Mouse (Mus musculus): ENCODE data around the gene Picalm.
"Not testable (repeated sequence)": the region's sequence is repeated elsewhere in the genome, so short reads cannot be mapped to it uniquely, and the experiment has no call there.

The Picalm gene

GRCm38 (mm10) chr7:90210116-90210515 lies 80.1 kb downstream of the Picalm start:
- no peak for DNase-seq (ENCODE audit: low spot score in 2 of 2)

- no peak for DNase-seq (ENCODE audit: low spot score in 2 of 2)
Measured at GRCm38 (mm10) chr7:90210947-90211346, 80.9 kb downstream of the Picalm start.

GRCm38 (mm10) chr7:90216511-90216910 lies 86.5 kb downstream of the Picalm start:
- no peak for DNase-seq (ENCODE audit: low spot score in 2 of 2)

DNA sequence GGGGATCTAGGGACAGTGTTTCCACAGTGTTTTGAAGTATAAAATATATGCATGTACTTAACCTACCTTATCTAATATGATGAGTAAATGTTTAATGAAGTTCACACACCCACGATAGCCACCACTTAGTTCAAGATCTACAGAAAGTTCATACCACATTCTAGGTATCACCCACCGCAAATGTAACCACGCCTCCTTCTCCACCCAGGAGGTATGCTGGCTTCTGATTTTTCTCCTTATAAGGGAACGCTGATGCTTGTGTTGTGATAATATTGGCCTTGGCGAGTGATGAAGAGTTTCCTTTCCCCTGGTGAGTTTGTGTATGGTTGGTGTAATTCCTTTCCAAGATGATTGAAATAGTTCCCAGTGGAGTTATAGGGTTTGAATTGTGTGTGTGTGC lies 88.1 kb downstream of the Picalm start:
- no peak for DNase-seq (ENCODE audit: low spot score in 2 of 2)

DNA sequence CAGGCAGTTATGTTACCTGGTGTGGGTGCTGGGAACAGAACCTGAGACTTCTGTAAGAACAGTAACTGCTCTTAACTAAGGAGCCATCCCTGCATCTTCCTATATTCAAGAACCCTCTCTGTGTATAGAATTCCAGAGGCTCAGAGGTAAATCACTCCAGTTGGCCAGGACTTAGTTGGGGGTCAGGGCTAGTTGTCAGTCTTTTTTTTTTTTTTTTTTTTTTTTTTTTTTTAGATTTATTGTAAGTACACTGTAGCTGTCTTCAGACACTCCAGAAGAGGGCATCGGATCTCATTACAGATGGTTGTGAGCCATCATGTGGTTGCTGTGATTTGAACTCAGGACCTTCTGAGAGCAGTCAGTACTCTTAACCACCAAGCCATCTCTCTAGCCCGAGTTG lies 91.5 kb downstream of the Picalm start:
- DNase-seq (ENCODE audit: low spot score in 2 of 2) = no peak

DNA sequence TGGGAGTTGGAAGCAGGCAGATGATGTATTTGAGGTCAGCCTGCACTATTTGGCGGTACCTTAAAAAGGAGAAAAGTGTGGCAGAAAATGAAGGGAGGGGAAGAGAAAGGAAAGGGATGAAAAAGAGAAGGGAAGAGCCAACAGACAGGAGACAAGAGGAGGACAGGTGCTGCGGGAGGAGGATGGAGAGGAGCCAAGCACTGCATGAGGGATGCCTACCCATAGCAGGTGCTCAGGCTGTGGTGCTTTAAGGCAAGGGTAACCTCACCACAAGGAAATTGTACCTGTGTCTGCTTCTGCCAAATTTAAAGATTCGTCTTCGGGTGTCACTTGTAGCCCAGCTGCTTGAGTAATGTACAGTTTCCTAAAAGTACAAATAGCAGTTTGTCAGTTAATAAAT lies 98.1 kb downstream of the Picalm start:
- no peak for DNase-seq (ENCODE audit: low spot score in 2 of 2)

DNA sequence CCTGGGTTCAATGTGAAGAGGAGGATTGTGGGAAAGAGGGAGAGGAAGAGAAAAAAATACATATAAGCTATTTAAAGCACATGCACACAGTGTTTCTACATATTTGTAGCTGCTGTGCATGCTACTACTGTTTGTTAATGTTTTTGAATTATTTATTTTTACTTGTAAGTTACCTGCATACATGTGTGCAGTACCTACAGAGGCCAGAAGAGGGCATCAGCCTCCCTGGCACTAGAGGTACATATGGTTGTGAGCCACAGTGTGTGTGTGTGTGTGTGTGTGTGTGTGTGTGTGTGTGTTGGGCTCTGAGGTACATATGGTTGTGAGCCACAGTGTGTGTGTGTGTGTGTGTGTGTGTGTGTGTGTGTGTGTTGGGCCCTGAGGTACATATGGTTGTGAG lies 98.9 kb downstream of the Picalm start:
- not testable (repeated sequence) for DNase-seq (ENCODE audit: low spot score in 2 of 2)

GRCm38 (mm10) chr7:90231431-90231830 lies 101.4 kb downstream of the Picalm start:
- DNase-seq (ENCODE audit: low spot score in 2 of 2) = no peak

DNA sequence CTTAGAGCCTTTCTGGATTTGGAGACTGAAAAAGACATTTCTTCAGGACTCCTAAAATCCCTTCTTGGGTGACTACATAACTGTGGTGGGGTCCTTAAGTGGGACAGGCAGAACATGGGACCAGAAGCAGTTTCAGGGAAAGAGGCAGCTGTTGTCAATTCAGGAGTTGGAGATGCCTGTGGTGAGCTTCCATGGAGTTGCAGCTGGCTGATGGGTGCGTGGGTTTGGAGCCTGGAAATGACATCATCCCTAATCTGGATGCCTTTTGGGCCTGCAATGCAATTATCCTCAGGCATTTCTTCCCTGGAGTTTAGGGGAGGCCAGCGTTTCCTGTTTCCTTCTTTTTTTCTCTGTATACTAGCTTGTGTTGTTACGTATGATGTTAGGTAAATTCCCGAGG lies 103.9 kb downstream of the Picalm start:
- DNase-seq (ENCODE audit: low spot score in 2 of 2) = no peak

DNA sequence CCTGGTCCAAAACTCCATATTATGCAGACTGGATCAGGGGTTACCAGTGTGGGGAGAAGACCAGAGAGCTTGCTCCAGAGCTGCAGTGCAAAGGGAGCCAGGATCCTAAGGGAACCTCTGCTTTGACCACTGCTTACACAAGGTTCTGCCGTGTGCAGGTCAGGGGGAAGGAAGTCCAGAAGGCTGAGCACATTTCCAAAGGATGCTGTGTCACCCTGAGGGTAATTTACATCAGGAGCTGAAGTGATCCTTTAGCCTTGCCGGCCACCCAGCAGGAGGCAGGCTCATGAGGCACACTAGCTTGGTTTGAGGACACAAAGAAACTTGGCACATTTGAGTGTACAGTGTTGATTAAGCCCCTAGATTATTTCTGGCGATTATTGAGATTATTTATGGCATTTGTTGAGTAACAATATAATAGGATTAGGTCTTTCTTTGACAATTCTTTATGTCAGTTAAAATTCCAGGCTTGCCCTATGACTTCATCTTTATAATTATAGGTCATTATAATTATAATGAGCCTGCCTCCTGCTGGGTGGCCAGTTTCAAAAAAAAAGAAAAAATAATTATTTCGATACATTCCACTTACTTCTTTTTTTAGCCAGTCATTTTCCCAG lies 106.4 kb downstream of the Picalm start:
- DNase-seq (ENCODE audit: low spot score in 2 of 2) = no peak

DNA sequence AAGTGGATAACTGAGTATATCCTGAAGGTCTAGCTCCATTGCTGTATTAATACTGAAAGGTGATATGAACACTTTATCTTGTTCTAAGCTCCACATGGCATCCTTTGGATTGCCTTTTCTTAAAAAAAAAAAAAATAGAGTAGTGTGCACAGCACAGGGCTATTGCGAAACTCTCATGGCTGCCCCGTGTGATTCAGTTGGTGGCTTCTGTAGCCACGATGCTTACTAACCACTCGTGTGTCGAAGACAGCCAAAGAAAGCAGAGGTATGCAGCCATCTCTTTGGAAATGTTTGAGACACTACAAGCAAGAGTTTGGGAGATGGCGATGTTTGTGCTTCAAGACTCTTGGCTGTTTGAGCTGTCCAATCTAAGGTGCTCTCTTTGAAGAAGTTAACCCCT lies 113.1 kb downstream of the Picalm start:
- no peak for DNase-seq (ENCODE audit: low spot score in 2 of 2)

DNA sequence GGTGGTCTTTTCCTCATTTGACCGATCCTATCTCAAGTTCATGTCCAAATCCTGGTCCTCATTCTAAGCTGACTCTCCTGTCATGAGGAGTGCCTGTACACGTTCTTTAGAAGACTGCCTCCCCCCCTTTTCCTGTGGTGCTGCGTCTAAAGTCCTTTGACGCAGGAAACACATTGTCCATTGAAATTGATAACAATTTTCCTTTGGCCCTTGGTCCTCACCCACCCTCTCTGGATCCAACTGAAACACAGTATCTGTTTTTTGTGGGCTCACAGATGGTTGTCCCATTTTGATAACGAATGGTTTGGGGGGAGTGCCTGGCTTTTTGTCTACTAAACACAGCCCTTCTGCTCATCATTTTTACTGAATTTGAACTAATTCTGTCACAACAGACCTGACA lies 113.6 kb downstream of the Picalm start:
- no peak for DNase-seq (ENCODE audit: low spot score in 2 of 2)

GRCm38 (mm10) chr7:90252946-90253345 lies 122.9 kb downstream of the Picalm start:
- DNase-seq (ENCODE audit: low spot score in 2 of 2) = no peak

DNA sequence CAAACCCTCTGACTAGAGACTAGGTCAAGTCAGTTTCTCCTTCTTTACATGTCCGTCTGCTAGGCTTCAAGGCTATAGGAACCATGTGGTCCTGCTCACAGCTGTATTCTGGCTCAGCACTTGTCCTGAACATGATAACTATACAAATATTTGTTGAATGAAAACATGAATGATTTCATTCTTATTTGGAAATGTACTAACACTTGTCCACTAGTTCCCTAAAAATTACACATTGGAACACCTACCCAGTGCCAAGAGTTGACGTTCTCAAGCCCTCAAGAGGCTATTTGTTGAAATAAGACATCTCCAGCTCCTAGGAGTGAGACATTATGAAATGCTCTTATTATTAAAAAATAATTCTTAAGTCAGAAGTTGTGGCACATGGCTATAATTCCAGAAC lies 128.7 kb downstream of the Picalm start:
- no peak for DNase-seq (ENCODE audit: low spot score in 2 of 2)

DNA sequence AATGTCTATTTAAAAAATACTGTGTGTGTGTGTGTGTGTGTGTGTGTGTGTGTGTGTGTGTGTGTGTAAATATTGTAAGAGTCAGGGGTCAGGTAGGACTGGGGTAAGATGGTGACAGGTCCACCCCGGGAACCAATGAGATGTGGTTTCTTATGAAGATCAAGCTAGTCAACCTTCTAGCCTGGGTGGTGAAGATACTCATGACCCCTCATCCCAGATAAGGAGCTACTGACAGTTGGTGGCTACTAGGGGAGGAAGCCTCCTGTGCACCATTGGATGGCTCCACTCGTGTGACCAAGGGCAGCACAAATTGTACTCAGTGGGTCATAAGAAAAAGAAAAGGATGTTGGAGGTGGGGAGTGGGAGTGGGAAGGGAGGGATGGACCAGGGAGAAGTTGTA lies 129.9 kb downstream of the Picalm start:
- no peak for DNase-seq (ENCODE audit: low spot score in 2 of 2)

DNA sequence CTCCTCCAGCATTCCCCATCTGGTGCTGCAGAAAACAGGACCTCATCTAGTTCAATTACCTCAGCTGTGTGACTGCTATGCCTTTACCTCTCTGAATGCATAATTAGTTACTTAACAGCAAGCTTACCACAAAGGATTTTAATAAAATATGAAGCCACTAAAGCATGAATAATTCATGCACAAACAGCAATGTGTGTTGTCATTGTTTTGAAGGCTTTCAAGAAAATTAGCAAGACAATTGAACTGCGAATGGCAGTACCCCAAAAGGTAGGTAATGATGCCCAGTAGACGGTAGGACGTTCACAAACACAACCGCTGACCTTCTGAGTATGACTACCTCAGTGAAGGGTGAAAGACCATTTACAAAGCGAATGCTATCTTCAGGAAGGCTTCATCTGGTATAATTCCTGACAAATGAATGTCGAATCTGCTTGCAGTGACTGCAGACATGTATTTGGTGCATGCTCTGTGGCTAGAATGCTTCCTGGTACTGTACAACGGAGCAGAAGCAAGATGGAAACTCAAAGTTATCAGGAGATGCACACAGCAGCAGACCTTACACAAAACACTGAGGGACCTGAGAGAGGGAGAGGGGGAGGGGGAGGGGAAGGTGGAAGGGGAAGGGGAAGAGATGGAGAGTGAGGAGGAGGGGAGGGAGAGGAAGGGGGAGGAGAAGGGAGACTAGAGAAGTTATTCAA lies 132.0 kb downstream of the Picalm start:
- DNase-seq (ENCODE audit: low spot score in 2 of 2) = no peak

All from urinary bladder, postnatal 4 days (tissue).